Mouse (Mus musculus) adrenal gland, postnatal 4 days (tissue): ENCODE results near the gene Snx8. TPM values are rescaled to one million over a fixed set of nuclear protein-coding genes. Genes with fewer than 3 reads are reported as not detected.
"Not testable (repeated sequence)": the region's sequence is repeated elsewhere in the genome, so short reads cannot be mapped to it uniquely, and the experiment has no call there.

ENCODE experiments used
- DNase-seq, 2 experiments: peaks; one replicate each; pipeline ENCODE4 v3.0.0; 2021 to 2022; ENCODE audit warnings: low spot score in 2 of 2, mixed read lengths in 2 of 2
- total RNA-seq, 2 experiments: library from RNA; stranded (reverse); gene quantifications; 2 replicates each; pipeline ENCODE4 v1.2.3; 2021

Gene Snx8
- total RNA-seq, 2 experiments from 2014 or later: 28.0 to 29.5 TPM

- no peak for DNase-seq
Observed at GRCm38 (mm10) chr5:140387236-140387635, 1.8 kb downstream of the Snx8 start.

DNA sequence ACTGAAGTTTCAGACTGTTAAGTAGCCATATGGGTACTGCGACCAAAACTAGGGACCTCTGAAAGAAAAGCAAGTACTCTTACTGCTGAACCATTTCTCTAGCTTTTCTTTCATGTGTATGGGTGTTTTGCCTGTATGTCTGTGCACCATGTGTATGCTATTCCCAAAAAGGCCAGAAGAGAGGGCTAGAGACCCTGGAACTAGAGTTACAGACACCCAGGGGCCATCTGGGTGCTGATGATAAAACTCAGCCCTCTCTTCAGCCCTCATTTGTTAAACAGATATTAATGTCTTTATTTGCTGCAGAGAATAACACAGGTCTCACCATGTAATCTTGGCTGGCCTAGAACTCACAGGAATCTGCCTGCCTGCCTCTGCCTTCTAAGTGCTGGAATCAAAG lies 4.6 kb downstream of the Snx8 start:
- no peak for DNase-seq

DNA sequence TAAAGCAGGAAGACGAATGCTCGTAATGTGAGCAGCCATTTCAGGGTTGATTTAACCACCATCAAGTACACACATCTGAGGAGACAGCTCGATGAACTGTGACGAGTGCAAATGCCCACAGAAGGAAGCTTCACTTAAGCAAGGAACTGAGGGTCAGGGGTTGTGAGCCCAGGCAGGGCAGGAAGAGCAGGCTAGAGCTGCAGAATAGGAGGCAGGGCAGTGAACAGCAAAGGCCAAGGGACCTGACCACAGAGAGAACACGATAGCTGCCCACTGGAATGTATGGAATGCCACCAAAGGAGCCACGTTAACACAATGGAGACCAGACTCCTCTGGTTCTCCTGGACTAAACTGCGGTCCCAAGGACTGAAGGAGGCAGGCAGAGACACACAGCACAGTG lies 5.5 kb downstream of the Snx8 start:
- DNase-seq: no peak

- no peak for DNase-seq
Observed at GRCm38 (mm10) chr5:140382688-140383087, 6.4 kb downstream of the Snx8 start.

- no peak for DNase-seq
Observed at GRCm38 (mm10) chr5:140381156-140381555, 7.9 kb downstream of the Snx8 start.

GRCm38 (mm10) chr5:140379299-140379698 lies 9.8 kb downstream of the Snx8 start:
- DNase-seq: no peak

DNA sequence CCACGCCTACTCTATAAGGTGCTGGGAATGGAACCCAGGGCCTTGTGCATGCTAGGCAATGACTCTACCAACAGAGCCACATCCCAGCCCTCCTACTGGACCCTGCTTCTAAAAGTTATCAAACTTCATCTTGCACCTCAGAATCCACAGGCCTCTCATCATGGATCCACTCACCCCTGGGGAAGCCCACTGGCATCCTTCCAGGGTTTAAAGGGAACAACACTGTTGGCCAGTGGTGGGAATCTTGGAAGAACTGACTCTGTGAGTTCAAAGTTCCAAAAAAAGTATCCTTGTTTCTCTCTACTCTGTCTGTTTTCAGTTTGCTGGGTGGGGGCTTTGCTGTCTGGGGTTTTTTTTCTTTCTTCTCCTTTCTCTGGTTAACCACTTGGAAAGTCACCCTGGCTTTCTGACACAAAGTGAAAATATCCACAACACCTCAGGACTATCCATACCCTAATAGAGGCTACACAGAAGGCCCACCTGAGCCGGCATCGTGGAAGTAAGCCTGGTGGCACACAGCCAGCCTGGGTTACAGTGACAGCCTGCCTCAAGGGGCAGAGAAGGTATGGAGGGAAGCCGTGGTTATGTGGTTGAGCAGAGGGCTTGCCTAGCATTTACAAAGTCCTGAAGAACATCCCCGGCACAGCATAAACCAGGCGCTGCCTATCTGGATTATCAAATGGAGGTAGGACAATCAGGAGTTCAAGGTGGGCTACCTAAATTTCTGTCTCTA lies 10.8 kb downstream of the Snx8 start:
- no peak for DNase-seq

DNA sequence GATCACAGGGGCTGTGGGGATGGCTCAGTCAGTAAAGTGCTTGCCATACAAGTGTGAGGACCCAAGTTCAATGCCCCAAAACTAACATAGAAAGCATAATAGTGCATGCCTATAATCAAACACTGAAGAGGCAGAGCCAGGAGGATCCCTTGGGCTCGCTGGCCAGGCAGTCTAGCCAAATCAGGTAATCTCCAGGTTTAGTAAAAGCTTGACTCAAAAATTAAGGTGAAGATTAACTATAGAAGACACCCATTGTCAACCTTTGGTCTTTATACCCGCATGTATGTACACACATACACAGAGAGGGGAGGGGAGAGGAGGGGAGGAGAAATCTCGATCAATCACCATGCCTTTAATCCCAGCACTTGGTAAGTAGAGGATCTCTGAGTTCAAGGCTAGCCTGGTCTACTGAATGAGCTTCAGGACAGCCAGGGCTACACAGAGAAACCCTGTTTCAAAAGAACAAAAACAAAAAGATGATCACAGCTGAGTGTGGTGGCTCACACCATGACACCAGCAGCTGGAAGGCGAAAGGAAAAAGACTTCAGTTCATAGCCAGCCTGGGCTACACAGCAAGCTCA lies 13.7 kb downstream of the Snx8 start:
- DNase-seq: no peak

DNA sequence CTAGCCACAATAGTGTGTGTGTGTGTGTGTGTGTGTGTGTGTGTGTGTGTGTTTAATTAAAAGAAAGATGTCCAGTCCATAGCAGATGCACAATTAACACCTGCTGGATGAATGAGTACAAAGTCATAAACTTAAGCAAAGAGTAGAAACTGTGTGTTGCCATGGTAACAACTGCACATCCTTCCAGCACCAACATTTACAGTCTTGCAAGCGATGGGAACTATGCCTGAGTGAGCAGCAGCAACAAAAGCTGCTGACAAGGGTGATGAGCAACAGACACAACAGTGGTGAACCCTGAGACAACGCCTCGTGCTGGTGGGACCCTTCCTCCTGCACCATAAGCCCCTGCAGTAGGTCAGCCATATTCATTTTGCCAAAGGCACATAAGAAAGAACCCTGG lies 14.8 kb downstream of the Snx8 start:
- DNase-seq: no peak

DNA sequence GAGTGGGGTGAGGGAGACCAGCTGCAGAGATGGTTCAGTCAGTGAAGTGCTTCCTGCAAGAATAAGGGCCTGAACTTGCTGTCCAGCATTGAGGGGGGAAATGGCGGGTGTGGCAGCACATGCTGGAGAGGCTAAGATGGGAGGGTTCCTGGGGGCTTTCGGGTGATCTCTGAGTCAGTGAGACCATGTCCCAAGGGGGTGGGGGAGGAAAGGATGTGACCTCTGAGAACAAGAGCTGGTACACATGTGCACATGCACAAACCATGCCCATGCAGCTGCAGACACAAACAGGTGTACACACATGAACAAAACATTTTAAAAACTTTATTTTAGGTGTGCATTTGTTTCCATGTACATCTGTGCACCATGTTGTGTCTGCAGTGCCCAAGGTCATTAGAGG lies 15.4 kb downstream of the Snx8 start:
- no peak for DNase-seq

GRCm38 (mm10) chr5:140371671-140372070 lies 17.4 kb downstream of the Snx8 start:
- DNase-seq: no peak

- no peak for DNase-seq
Observed at GRCm38 (mm10) chr5:140370446-140371254, 18.4 kb downstream of the Snx8 start.

DNA sequence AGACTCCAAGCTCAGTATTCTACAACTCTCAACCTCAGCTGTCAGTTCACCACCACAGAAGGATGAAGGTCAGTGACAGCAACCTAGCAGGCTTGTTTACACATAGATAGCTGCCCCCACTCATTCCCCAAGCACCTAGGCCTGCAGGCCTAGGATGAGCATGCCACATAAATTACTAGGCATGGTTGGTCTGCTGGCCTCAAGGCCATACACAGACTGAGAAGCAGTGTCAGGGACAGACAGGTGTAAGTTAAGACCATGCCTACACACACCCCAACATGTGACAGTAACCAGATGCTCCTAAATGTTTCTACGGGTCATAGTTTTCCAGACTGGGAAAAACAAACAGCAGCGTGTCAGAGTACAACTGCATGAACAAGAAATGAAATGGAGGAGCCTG lies 19.6 kb downstream of the Snx8 start:
- DNase-seq: no peak

DNA sequence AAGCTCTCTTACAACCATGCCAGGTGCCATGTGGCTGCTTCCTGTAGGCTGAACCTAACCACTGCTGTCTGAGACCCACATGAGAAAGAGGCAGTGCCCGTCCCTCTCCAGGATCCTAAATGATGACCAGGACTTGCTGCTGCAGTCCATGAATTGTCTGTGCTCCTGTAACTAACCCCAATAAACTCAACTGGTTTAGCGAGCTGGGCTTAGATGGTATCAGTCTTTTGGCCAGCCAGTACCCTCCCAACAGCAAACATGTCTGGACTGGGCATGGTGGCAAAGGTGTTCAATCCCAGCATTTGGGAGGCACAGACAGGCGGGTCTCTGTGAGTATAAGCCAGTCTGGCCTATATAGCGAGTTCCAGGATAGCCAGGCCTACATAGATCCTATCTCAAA lies 20.1 kb downstream of the Snx8 start:
- no peak for DNase-seq

DNA sequence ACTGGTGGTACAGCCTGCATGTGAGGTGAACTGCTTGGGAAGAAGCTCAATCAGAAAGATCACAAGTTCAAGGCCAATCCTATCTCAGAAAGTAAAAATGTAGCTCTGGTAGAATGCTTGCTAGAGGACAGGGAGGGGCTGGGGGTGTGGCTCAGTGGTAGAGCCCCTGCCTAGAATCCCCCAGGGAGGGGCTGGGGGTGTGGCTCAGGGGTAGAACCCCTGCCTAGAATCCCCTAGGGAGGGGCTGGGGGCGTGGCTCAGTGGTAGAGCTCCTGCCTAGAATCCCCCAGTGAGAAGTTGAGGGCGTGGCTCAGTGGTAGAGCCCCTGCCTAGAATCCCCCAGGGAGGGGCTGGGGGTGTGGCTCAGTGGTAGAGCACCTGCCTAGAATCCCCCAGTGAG lies 20.9 kb downstream of the Snx8 start:
- DNase-seq: not testable (repeated sequence)

DNA sequence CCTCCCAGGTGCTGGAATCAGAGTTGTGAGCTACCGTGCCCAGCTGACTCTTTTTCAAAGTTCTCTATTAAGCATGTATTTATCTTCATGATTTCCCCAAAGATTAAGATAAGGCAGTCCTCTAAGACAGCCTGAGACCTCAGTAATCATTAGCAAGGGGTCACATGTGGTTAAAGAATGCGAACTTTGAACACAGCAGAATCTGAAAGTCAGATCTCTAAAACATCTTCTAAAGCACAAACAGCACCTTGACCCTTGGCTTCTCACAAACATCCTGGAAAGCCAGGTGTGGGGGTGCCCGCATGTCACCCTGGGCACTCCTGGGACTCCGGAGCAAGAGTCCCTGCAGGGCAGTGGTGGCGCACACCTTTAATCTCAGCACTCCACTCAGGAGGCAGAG lies 24.6 kb downstream of the Snx8 start:
- no peak for DNase-seq

- DNase-seq: no peak
Observed at GRCm38 (mm10) chr5:140359930-140360674, 29.0 kb downstream of the Snx8 start.

- DNase-seq: no peak
Observed at GRCm38 (mm10) chr5:140357466-140357865, 31.6 kb downstream of the Snx8 start.

DNA sequence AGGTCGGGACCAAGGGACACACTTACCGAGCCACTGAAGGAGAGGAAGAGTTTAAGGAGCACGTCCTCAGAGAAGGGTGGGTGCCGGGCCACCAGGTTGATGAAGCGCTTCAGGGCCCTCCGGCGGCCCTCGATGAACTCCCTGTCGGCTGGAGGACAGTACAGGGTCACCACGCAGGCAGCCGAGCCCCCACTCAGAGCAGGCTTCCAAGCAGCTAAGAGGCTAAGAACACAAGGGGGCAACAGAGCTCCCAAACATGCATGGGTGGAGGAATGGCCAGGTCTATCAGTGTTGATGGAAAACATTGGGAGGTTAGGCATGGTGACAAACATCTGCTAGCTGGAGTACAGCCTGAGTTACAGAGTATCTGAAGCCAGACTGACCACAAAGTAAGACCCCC lies 33.1 kb downstream of the Snx8 start:
- DNase-seq: no peak

- no peak for DNase-seq
Observed at GRCm38 (mm10) chr5:140352352-140352751, 36.7 kb downstream of the Snx8 start.

GRCm38 (mm10) chr5:140350731-140351497 lies 38.1 kb downstream of the Snx8 start:
- DNase-seq: no peak
